Comparison of ENCODE assay signal across 8 mouse cellular contexts in the genomic region with DNA sequence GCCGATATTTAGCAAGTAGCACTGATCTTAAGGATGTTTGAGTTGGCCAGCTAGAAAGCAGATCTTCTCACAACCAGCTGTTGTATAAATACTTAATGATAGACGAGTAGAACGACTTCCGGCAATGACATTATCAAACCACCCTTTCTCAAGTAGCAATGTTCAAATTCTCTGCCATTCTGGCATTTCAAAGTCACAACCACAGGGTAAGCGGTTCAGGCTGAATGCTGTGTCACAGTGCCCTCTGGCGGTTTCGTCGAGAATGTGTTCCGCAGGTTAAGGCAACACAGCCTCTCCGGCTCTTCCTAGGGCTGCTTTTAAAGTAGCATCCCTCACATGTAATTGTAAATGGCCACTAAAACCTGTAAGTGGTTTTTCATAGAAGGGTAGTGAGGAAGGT. TPM values are rescaled to one million over a fixed set of nuclear protein-coding genes. Genes with fewer than 3 reads are reported as not detected.
DNase-seq lines count a peak whose midpoint lies in the region; ATAC-seq lines count a peak whose summit lies in the region.

No protein-coding gene starts in this region.

- DNase-seq in A20 (ENCODE audit: low read depth, low spot score) = peak; percentile 84
- DNase-seq in adrenal gland, adult 18-20 months (ENCODE audit: low spot score in 2 of 2) = peak; percentile 85 to 88
- DNase-seq in embryo, embryonic 10 days (ENCODE audit: low spot score) = peak; percentile 93
- DNase-seq in gastrocnemius, postnatal 25 days = peak; percentile 54
- peak; percentile 56 for DNase-seq in liver, embryonic 11.5 days (ENCODE audit: low spot score)
- DNase-seq in neural tube, embryonic 11.5 days (ENCODE audit: low spot score) = peak; percentile 85

- H3K36me3 ChIP-seq in kidney, embryonic 16.5 days (ENCODE audit: insufficient read depth, low read length) = peaks cover 10% of the 10 kb centered on the region; the same call in 1 of the 2 replicates
- no peaks in the 10 kb centered on the region for H3K36me3 ChIP-seq in liver, embryonic 11.5 days (ENCODE audit: control insufficient read depth, insufficient read depth, low read length)
- H3K36me3 ChIP-seq in neural tube, embryonic 11.5 days (ENCODE audit: control insufficient read depth, insufficient read depth, low read length) = no peaks in the 10 kb centered on the region
- peaks cover 3% of the 10 kb centered on the region; the same call in 1 of the 2 replicates for H3K36me3 ChIP-seq in stomach, embryonic 14.5 days (ENCODE audit: control insufficient read depth, insufficient read depth, low read length)

- H3K27me3 ChIP-seq in kidney, embryonic 16.5 days (ENCODE audit: insufficient read depth, low read length) = no peaks in the 10 kb centered on the region
- no peaks in the 10 kb centered on the region for H3K27me3 ChIP-seq in liver, embryonic 11.5 days (replicated peaks; ENCODE audit: control insufficient read depth, insufficient read depth, low read length)
- H3K27me3 ChIP-seq in neural tube, embryonic 11.5 days (ENCODE audit: control insufficient read depth, insufficient read depth, low read length) = no peaks in the 10 kb centered on the region
- H3K27me3 ChIP-seq in stomach, embryonic 14.5 days (ENCODE audit: control insufficient read depth, insufficient read depth, low read length) = no peaks in the 10 kb centered on the region

- H3K9me3 ChIP-seq in kidney, embryonic 16.5 days (ENCODE audit: low read length) = no peaks in the 10 kb centered on the region
- no peaks in the 10 kb centered on the region for H3K9me3 ChIP-seq in liver, embryonic 11.5 days (ENCODE audit: control insufficient read depth, low read length)
- no peaks in the 10 kb centered on the region for H3K9me3 ChIP-seq in neural tube, embryonic 11.5 days (ENCODE audit: control insufficient read depth, low read length)
- no peaks in the 10 kb centered on the region for H3K9me3 ChIP-seq in stomach, embryonic 14.5 days (ENCODE audit: control insufficient read depth, low read depth, low read length)

- H3K4me3 ChIP-seq in kidney, embryonic 16.5 days (ENCODE audit: low read length) = no peak overlapping the region
- H3K4me3 ChIP-seq in liver, embryonic 11.5 days (ENCODE audit: low read depth, low read length) = no peak overlapping the region
- no peak overlapping the region for H3K4me3 ChIP-seq in neural tube, embryonic 11.5 days (ENCODE audit: low read depth, low read length)
- H3K4me3 ChIP-seq in stomach, embryonic 14.5 days (ENCODE audit: low read depth, low read length) = no peak overlapping the region

- H3K9ac ChIP-seq in kidney, embryonic 16.5 days (replicated peaks; ENCODE audit: low read length) = no peak overlapping the region
- no peak overlapping the region for H3K9ac ChIP-seq in liver, embryonic 11.5 days (ENCODE audit: low read depth, low read length)
- H3K9ac ChIP-seq in neural tube, embryonic 11.5 days (ENCODE audit: low read length) = no peak overlapping the region
- no peak overlapping the region for H3K9ac ChIP-seq in stomach, embryonic 14.5 days (replicated peaks; ENCODE audit: low read depth, low read length)

- peak; percentile 71; the same call in 1 of the 2 replicates for ATAC-seq in kidney, embryonic 16.5 days (ENCODE audit: low FRiP score, low TSS enrichment)
- ATAC-seq in liver, embryonic 11.5 days (replicated peaks; ENCODE audit: low FRiP score) = 0 out of 2 replicates have a peak, but pooled peaks have one; percentile 41
- ATAC-seq in neural tube, embryonic 11.5 days (ENCODE audit: insufficient read depth, low FRiP score, low TSS enrichment) = no peak
- ATAC-seq in stomach, embryonic 14.5 days (ENCODE audit: insufficient number of reproducible peaks, insufficient read depth, low FRiP score, low read depth) = 0 out of 2 replicates have a peak, but pooled peaks have one; percentile 63

- no peak overlapping the region for H3K4me2 ChIP-seq in kidney, embryonic 16.5 days (replicated peaks; ENCODE audit: low read depth, low read length)
- H3K4me2 ChIP-seq in liver, embryonic 11.5 days = no peak overlapping the region
- no peak overlapping the region for H3K4me2 ChIP-seq in neural tube, embryonic 11.5 days (ENCODE audit: low read depth)
- no peak overlapping the region for H3K4me2 ChIP-seq in stomach, embryonic 14.5 days (replicated peaks; ENCODE audit: low read depth, low read length)

- H3K27ac ChIP-seq in kidney, embryonic 16.5 days (ENCODE audit: low read length) = no peak overlapping the region
- H3K27ac ChIP-seq in liver, embryonic 11.5 days (ENCODE audit: low read depth, low read length) = no peak overlapping the region
- H3K27ac ChIP-seq in neural tube, embryonic 11.5 days (ENCODE audit: low read depth, low read length) = no peak overlapping the region
- no peak overlapping the region for H3K27ac ChIP-seq in stomach, embryonic 14.5 days (ENCODE audit: low read length)

- WGBS in kidney, embryonic 16.5 days = 10% methylated on average over 10 of the region's 10 CpGs
- 14% methylated on average over 10 of the region's 10 CpGs for whole genome bisulfite sequencing in liver, embryonic 11.5 days
- 17% methylated on average over 10 of the region's 10 CpGs for WGBS in neural tube, embryonic 11.5 days
- WGBS in stomach, embryonic 14.5 days = 10% methylated on average over 10 of the region's 10 CpGs

- H3K4me1 ChIP-seq in kidney, embryonic 16.5 days (ENCODE audit: insufficient read depth, low read length) = no peaks in the 10 kb centered on the region
- no peaks in the 10 kb centered on the region for H3K4me1 ChIP-seq in liver, embryonic 11.5 days (replicated peaks; ENCODE audit: control insufficient read depth, insufficient read depth, low read length)
- H3K4me1 ChIP-seq in neural tube, embryonic 11.5 days (ENCODE audit: control insufficient read depth, insufficient read depth, low read length) = no peaks in the 10 kb centered on the region
- no peaks in the 10 kb centered on the region for H3K4me1 ChIP-seq in stomach, embryonic 14.5 days (ENCODE audit: control insufficient read depth, insufficient read depth, low read length)

RNA-seq across cellular contexts. Expression of gene Mrpl42, which starts 25.8 kb away (rescaled TPM):
- total RNA-seq in adrenal gland, adult 18-20 months (2021) = 100 to 1,000 TPM; 123 to 155 TPM
- 100 to 1,000 TPM; 285 to 318 TPM for total RNA-seq in gastrocnemius, postnatal 25 days (2021)
- 318 and 319 TPM in 2 replicates for polyA plus RNA-seq in kidney, embryonic 16.5 days (2015; fragmentation: Nextera tagmentation; extraction: Ambion mirVana)
- polyA plus RNA-seq in liver, embryonic 11.5 days (2014; fragmentation: Nextera tagmentation; extraction: Ambion mirVana) = 364 and 391 TPM in 2 replicates
- polyA plus RNA-seq in neural tube, embryonic 11.5 days (2014; fragmentation: Nextera tagmentation; extraction: Ambion mirVana) = 295 and 300 TPM in 2 replicates
- polyA plus RNA-seq in stomach, embryonic 14.5 days (2014; fragmentation: Nextera tagmentation; extraction: Ambion mirVana) = 338 and 366 TPM in 2 replicates

RNA-seq across cellular contexts. Expression of gene Ube2n, which starts 39.0 kb away (rescaled TPM):
- 100 to 1,000 TPM; 138 to 139 TPM for total RNA-seq in adrenal gland, adult 18-20 months (2021)
- 10 to 100 TPM; 66.4 to 73.6 TPM for total RNA-seq in gastrocnemius, postnatal 25 days (2021)
- polyA plus RNA-seq in kidney, embryonic 16.5 days (2015; fragmentation: Nextera tagmentation; extraction: Ambion mirVana) = 338 and 353 TPM in 2 replicates
- 310 and 327 TPM in 2 replicates for polyA plus RNA-seq in liver, embryonic 11.5 days (2014; fragmentation: Nextera tagmentation; extraction: Ambion mirVana)
- polyA plus RNA-seq in neural tube, embryonic 11.5 days (2014; fragmentation: Nextera tagmentation; extraction: Ambion mirVana) = 462 and 477 TPM in 2 replicates
- polyA plus RNA-seq in stomach, embryonic 14.5 days (2014; fragmentation: Nextera tagmentation; extraction: Ambion mirVana) = 315 and 333 TPM in 2 replicates

RNA-seq across cellular contexts. Expression of gene Socs2, which starts 58.9 kb away (rescaled TPM):
- total RNA-seq in adrenal gland, adult 18-20 months (2021) = 10 to 100 TPM; 11.1 to 20.0 TPM
- 10 to 100 TPM in 1 of 2 experiments, 1 to 10 TPM in 1; 5.0 to 12.4 TPM for total RNA-seq in gastrocnemius, postnatal 25 days (2021)
- polyA plus RNA-seq in kidney, embryonic 16.5 days (2015; fragmentation: Nextera tagmentation; extraction: Ambion mirVana) = 23.9 and 27.2 TPM in 2 replicates
- polyA plus RNA-seq in liver, embryonic 11.5 days (2014; fragmentation: Nextera tagmentation; extraction: Ambion mirVana) = 19.4 and 21.1 TPM in 2 replicates
- 45.0 and 46.0 TPM in 2 replicates for polyA plus RNA-seq in neural tube, embryonic 11.5 days (2014; fragmentation: Nextera tagmentation; extraction: Ambion mirVana)
- polyA plus RNA-seq in stomach, embryonic 14.5 days (2014; fragmentation: Nextera tagmentation; extraction: Ambion mirVana) = 32.9 and 33.4 TPM in 2 replicates
